Mouse (Mus musculus): ENCODE measurements around the gene Olfr311. TPM values are rescaled to one million over a fixed set of nuclear protein-coding genes. Genes with fewer than 3 reads are reported as not detected.

Gene Olfr311
- total RNA-seq, 2 experiments from 2014 or later, result not detected

- ATAC-seq (replicated peaks; ENCODE audit: low FRiP score, low TSS enrichment, poor library complexity, severe bottlenecking), result peak; percentile 96
These were observed 28.2 kb downstream of the Olfr311 start, which contains the start of gene 2810021J22Rik for GRCm38 (mm10) chr11:58867039-58867953. TSS of gene 2810021J22Rik (plus strand) at chr11:58867216.

GRCm38 (mm10) chr11:58867954-58868330 is 28.9 kb downstream of the Olfr311 start:
- ATAC-seq (replicated peaks; ENCODE audit: low FRiP score, low TSS enrichment, poor library complexity, severe bottlenecking), result 0 out of 2 replicates have a peak, but pooled peaks have one; percentile 47

DNA sequence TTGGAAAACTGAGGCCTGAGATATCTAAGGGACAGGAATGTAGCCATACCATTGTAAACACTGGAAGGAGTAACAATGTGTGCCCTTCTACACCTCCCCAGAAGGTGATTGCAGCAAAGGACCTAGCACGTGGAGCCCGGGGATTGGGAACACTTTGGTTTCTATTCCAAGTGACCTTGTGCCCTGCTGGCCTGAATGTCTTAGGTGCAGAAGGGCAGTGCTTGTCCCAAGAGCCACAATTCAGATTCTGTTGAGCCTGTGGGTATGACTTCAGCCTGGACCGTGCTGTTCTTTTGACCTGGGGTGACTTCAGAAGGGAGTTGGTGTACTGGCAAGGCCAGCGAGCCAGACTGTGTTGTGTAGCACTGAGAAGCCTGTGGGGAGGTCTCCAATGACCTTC is 31.9 kb downstream of the Olfr311 start:
- no peak for ATAC-seq (replicated peaks; ENCODE audit: low FRiP score, low TSS enrichment, poor library complexity, severe bottlenecking)

DNA sequence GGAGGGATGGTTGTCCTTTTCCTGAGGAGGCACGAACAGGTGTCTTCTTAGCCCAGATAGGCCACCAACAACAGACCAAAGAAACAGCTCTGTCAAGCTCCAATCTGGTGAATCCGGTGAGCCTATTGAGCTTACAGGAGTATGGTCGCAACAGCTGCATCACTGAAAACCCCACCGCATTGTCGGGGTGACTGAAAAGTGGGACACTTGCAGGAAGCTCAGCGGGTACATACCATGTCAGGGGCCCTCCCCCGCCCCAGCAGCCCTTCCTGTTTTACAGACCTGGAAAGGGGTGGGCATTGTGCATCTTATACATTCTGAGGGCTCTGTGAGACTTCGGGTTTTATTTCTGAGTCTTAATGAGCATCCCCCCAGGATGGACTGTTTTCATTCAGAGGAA is 44.7 kb downstream of the Olfr311 start:
- ATAC-seq (replicated peaks; ENCODE audit: low FRiP score, low TSS enrichment, poor library complexity, severe bottlenecking), result no peak

DNA sequence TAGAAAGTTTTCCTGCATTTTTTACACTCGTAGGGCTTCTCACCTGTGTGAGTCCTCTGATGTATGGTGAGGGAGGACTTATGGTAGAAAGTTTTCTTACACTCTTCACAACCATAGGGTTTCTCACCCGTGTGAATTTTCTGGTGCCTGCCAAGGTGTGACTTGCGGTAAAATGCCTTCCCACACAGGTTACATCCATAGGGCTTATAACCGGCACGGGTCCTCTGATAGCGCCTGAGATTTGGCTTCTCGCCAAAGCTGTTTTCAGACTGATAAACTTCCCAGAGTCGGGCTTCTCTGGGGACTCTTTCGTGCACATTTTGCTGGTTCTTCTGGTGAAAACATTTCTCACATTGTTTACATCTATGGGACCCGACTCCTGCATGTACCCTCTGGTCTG is 51.5 kb downstream of the Olfr311 start:
- no peak for ATAC-seq (replicated peaks; ENCODE audit: low FRiP score, low TSS enrichment, poor library complexity, severe bottlenecking)

Other genes starting within 250 kb of the Olfr311 start
- not detected in 2 replicates for gene Olfr324, start 244.1 kb upstream of the Olfr311 start, total RNA-seq (2014; fragmentation: Nextera tagmentation)
- gene Olfr324, start 244.1 kb upstream of the Olfr311 start, total RNA-seq (2017), result not detected in 2 replicates
- not detected in 2 replicates for gene 2210407C18Rik, start 223.2 kb upstream of the Olfr311 start, total RNA-seq (2014; fragmentation: Nextera tagmentation)
- gene 2210407C18Rik, start 223.2 kb upstream of the Olfr311 start, total RNA-seq (2017), result not detected in 2 replicates
- not detected in 2 replicates for gene Olfr323, start 208.8 kb upstream of the Olfr311 start, total RNA-seq (2014; fragmentation: Nextera tagmentation)
- gene Olfr323, start 208.8 kb upstream of the Olfr311 start, total RNA-seq (2017), result not detected in 2 replicates
- 10.9 and 13.2 TPM in 2 replicates for gene Trim58, start 198.8 kb upstream of the Olfr311 start, total RNA-seq (2014; fragmentation: Nextera tagmentation)
- gene Trim58, start 198.8 kb upstream of the Olfr311 start, total RNA-seq (2017), result 5.3 and 8.0 TPM in 2 replicates
- not detected in 2 replicates for gene Olfr322, start 180.5 kb upstream of the Olfr311 start, total RNA-seq (2014; fragmentation: Nextera tagmentation)
- gene Olfr322, start 180.5 kb upstream of the Olfr311 start, total RNA-seq (2017), result 0.15 TPM in 1 of 2 replicates, not detected in the other
- gene Olfr320, start 158.2 kb upstream of the Olfr311 start, total RNA-seq (2014; fragmentation: Nextera tagmentation), result not detected in 2 replicates
- not detected in 2 replicates for gene Olfr320, start 158.2 kb upstream of the Olfr311 start, total RNA-seq (2017)
- gene Olfr319, start 140.1 kb upstream of the Olfr311 start, total RNA-seq (2014; fragmentation: Nextera tagmentation), result not detected in 2 replicates
- not detected in 2 replicates for gene Olfr319, start 140.1 kb upstream of the Olfr311 start, total RNA-seq (2017)
- not detected in 2 replicates for gene Olfr318, start 115.2 kb upstream of the Olfr311 start, total RNA-seq (2014; fragmentation: Nextera tagmentation)
- gene Olfr318, start 115.2 kb upstream of the Olfr311 start, total RNA-seq (2017), result not detected in 2 replicates
- gene Olfr317, start 100.0 kb upstream of the Olfr311 start, total RNA-seq (2014; fragmentation: Nextera tagmentation), result not detected in 2 replicates
- not detected in 2 replicates for gene Olfr317, start 100.0 kb upstream of the Olfr311 start, total RNA-seq (2017)
- not detected in 2 replicates for gene Olfr316, start 86.5 kb upstream of the Olfr311 start, total RNA-seq (2014; fragmentation: Nextera tagmentation)
- not detected in 2 replicates for gene Olfr316, start 86.5 kb upstream of the Olfr311 start, total RNA-seq (2017)
- not detected in 2 replicates for gene Olfr315, start 66.1 kb upstream of the Olfr311 start, total RNA-seq (2014; fragmentation: Nextera tagmentation)
- not detected in 2 replicates for gene Olfr315, start 66.1 kb upstream of the Olfr311 start, total RNA-seq (2017)
- gene Olfr314, start 56.3 kb upstream of the Olfr311 start, total RNA-seq (2014; fragmentation: Nextera tagmentation), result not detected in 2 replicates
- gene Olfr314, start 56.3 kb upstream of the Olfr311 start, total RNA-seq (2017), result not detected in 2 replicates
- gene Fam183b, start 37.3 kb upstream of the Olfr311 start, total RNA-seq (2014; fragmentation: Nextera tagmentation), result not detected in 2 replicates
- gene Fam183b, start 37.3 kb upstream of the Olfr311 start, total RNA-seq (2017), result not detected in 2 replicates
- not detected in 2 replicates for gene Olfr313, start 24.3 kb upstream of the Olfr311 start, total RNA-seq (2014; fragmentation: Nextera tagmentation)
- gene Olfr313, start 24.3 kb upstream of the Olfr311 start, total RNA-seq (2017), result not detected in 2 replicates
- not detected in 2 replicates for gene Olfr312, start 10.0 kb upstream of the Olfr311 start, total RNA-seq (2014; fragmentation: Nextera tagmentation)
- gene Olfr312, start 10.0 kb upstream of the Olfr311 start, total RNA-seq (2017), result not detected in 2 replicates
- gene Gm12258, start 7.9 kb downstream of the Olfr311 start, total RNA-seq (2014; fragmentation: Nextera tagmentation), result 3.4 and 6.6 TPM in 2 replicates
- gene Gm12258, start 7.9 kb downstream of the Olfr311 start, total RNA-seq (2017), result 0.75 and 7.4 TPM in 2 replicates
- gene 2810021J22Rik, start 28.0 kb downstream of the Olfr311 start, total RNA-seq (2014; fragmentation: Nextera tagmentation), result 4.5 and 7.1 TPM in 2 replicates
- 3.5 and 4.9 TPM in 2 replicates for gene 2810021J22Rik, start 28.0 kb downstream of the Olfr311 start, total RNA-seq (2017)
- 19.2 and 24.5 TPM in 2 replicates for gene Zfp39, start 65.0 kb downstream of the Olfr311 start, total RNA-seq (2014; fragmentation: Nextera tagmentation)
- gene Zfp39, start 65.0 kb downstream of the Olfr311 start, total RNA-seq (2017), result 18.3 and 20.5 TPM in 2 replicates
- gene Btnl10, start 78.7 kb downstream of the Olfr311 start, total RNA-seq (2014; fragmentation: Nextera tagmentation), result 34.1 and 34.2 TPM in 2 replicates
- 11.5 and 18.8 TPM in 2 replicates for gene Btnl10, start 78.7 kb downstream of the Olfr311 start, total RNA-seq (2017)
- gene Rnf187, start 99.7 kb downstream of the Olfr311 start, total RNA-seq (2014; fragmentation: Nextera tagmentation), result 115 and 146 TPM in 2 replicates
- gene Rnf187, start 99.7 kb downstream of the Olfr311 start, total RNA-seq (2017), result 101 and 108 TPM in 2 replicates
- gene Hist3h2ba, start 109.7 kb downstream of the Olfr311 start, total RNA-seq (2014; fragmentation: Nextera tagmentation), result 21.1 and 27.6 TPM in 2 replicates
- 6.3 and 6.5 TPM in 2 replicates for gene Hist3h2ba, start 109.7 kb downstream of the Olfr311 start, total RNA-seq (2017)
- gene Hist3h2a, start 115.4 kb downstream of the Olfr311 start, total RNA-seq (2014; fragmentation: Nextera tagmentation), result 29.7 and 39.9 TPM in 2 replicates
- gene Hist3h2a, start 115.4 kb downstream of the Olfr311 start, total RNA-seq (2017), result 238 and 296 TPM in 2 replicates
- gene Trim17, start 115.4 kb downstream of the Olfr311 start, total RNA-seq (2014; fragmentation: Nextera tagmentation), result not detected in 2 replicates
- gene Trim17, start 115.4 kb downstream of the Olfr311 start, total RNA-seq (2017), result not detected in 2 replicates
- 22.7 and 28.2 TPM in 2 replicates for gene Trim11, start 138.8 kb downstream of the Olfr311 start, total RNA-seq (2014; fragmentation: Nextera tagmentation)
- 13.9 and 19.2 TPM in 2 replicates for gene Trim11, start 138.8 kb downstream of the Olfr311 start, total RNA-seq (2017)

All from megakaryocyte-erythroid progenitor cell, adult 5-6 weeks (primary cell).